Mouse (Mus musculus): ENCODE measurements around the gene Luc7l. TPM values are rescaled to one million over a fixed set of nuclear protein-coding genes. Genes with fewer than 3 reads are reported as not detected.

The Luc7l gene
- total RNA-seq, 1 experiment: 115 TPM

DNA sequence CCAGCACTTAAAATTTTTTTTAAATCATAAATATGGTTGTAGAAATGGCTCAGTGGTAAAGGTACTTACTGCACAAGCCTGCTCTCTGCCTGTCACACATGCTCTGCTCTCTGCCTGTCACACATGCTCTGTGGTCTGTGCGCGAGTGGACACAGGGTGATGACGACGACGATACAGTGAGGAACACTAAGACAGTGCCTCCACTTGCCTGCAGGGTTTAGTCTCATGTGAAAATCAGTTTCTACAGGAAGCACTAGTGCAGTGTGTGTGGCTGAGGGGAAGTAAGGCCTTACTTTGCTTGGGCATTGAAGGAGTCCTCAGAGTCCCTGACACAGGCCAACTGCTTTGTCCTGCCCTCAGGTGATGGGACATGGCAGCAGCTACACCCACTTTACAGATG, 22.9 kb upstream of the Luc7l start:
- Histone ChIP-seq H3K4me3 (ENCODE audit: insufficient read depth in 1 of 2, low read depth in 1 of 2, low read length in 2 of 2, poor library complexity in 1 of 2, severe bottlenecking in 1 of 2) (no peak overlapping the region), H3K27ac (ENCODE audit: insufficient read depth, low read depth, low read length, poor library complexity, severe bottlenecking) (no peak overlapping the region; the same call in 1 of the 2 replicates), H3K36me3 (ENCODE audit: control insufficient read depth, insufficient read depth, low read length, poor library complexity, severe bottlenecking) (peaks cover 4% of the 10 kb centered on the region; the same call in 1 of the 2 replicates), H3K4me1 (ENCODE audit: control insufficient read depth in 2 of 2, insufficient read depth in 2 of 2, low read length in 2 of 2, poor library complexity in 1 of 2) (peaks cover 0 to 5% of the 10 kb centered on the region in 2 experiments; a peak in 1 of 4 replicates), H3K9ac (ENCODE audit: insufficient read depth, low read depth, low read length, poor library complexity, severe bottlenecking) (no peak overlapping the region), H3K9me3 (ENCODE audit: control insufficient read depth, insufficient read depth, low read depth, low read length) (no peaks in the 10 kb centered on the region)
- TF ChIP-seq CHD2 (IDR thresholded peaks at IDR 0.05; ENCODE audit: low read depth, low read length) (no peak), HCFC1 (IDR thresholded peaks at IDR 0.05; ENCODE audit: borderline replicate concordance, insufficient read depth, low read length) (no peak), ZC3H11A (IDR thresholded peaks at IDR 0.05; ENCODE audit: borderline replicate concordance, low read depth, low read length) (no peak), MAFK (IDR thresholded peaks at IDR 0.05; ENCODE audit: insufficient read depth, low read depth, low read length) (no peak), ZNF384 (IDR thresholded peaks at IDR 0.05; ENCODE audit: low read depth, low read length) (no peak)
- DNase-seq (ENCODE audit: low read depth, low spot score): no peak
- in situ Hi-C loops (cut with MboI; ENCODE audit: low sequenced_read_pairs in 2 of 2, unreplicated experiment in 2 of 2): no loop called here

DNA sequence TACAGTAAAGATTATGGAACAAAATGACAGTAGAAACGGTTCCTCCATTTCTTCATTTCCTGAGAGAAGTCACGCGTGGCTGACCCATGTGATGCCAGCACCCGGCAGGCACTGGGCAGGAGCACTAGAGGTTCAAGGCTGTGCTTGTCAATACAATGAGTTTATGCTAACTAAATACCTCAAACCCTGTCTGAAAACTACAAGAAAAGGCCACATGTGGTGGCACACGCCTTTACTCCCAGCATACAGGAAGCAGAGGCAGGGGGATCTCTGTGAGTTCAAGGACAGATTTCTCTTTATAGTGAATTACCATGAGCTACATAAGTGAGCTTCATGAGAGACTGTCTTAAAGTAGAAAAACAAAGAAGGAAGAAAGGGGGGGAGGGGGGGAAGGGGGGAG, 21.5 kb upstream of the Luc7l start:
- H3K4me1 ChIP-seq (ENCODE audit: control insufficient read depth in 2 of 2, insufficient read depth in 2 of 2, low read length in 2 of 2, poor library complexity in 1 of 2): peaks cover 0 to 3% of the 10 kb centered on the region in 2 experiments; a peak in 1 of 4 replicates
- TF ChIP-seq ZC3H11A (IDR thresholded peaks at IDR 0.05; ENCODE audit: borderline replicate concordance, low read depth, low read length) (no peak), ZNF384 (IDR thresholded peaks at IDR 0.05; ENCODE audit: low read depth, low read length) (no peak), MAFK (IDR thresholded peaks at IDR 0.05; ENCODE audit: insufficient read depth, low read depth, low read length) (no peak), HCFC1 (IDR thresholded peaks at IDR 0.05; ENCODE audit: borderline replicate concordance, insufficient read depth, low read length) (no peak), CHD2 (IDR thresholded peaks at IDR 0.05; ENCODE audit: low read depth, low read length) (no peak)
- in situ Hi-C loops (cut with MboI; ENCODE audit: low sequenced_read_pairs in 2 of 2, unreplicated experiment in 2 of 2): no loop called here
- no peak for DNase-seq (ENCODE audit: low read depth, low spot score)
- H3K27ac ChIP-seq (ENCODE audit: insufficient read depth, low read depth, low read length, poor library complexity, severe bottlenecking): no peak overlapping the region; the same call in 1 of the 2 replicates
- H3K9ac ChIP-seq (ENCODE audit: insufficient read depth, low read depth, low read length, poor library complexity, severe bottlenecking): no peak overlapping the region
- H3K36me3 ChIP-seq (ENCODE audit: control insufficient read depth, insufficient read depth, low read length, poor library complexity, severe bottlenecking): no peaks in the 10 kb centered on the region
- no peaks in the 10 kb centered on the region for H3K9me3 ChIP-seq (ENCODE audit: control insufficient read depth, insufficient read depth, low read depth, low read length)
- no peak overlapping the region for H3K4me3 ChIP-seq (ENCODE audit: insufficient read depth in 1 of 2, low read depth in 1 of 2, low read length in 2 of 2, poor library complexity in 1 of 2, severe bottlenecking in 1 of 2)

DNA sequence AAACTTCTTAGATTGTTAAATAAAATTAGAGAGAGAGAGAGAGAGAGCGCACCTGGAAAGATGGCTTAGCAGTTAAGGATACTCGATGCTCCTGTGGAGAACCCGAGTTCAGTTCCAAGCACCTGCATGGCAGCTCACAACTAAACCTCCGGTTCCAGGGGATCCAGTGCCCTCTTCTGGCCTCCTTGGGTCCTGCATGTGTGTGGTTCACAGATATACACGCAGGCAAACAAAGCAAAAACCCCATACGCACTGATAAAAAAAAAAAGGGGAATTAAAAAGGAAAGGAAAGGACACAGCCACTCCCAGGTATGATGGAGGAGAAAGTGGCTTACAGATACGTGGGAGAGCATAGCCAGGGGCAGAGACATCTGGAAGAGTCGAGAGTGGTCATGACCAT, 19.8 kb upstream of the Luc7l start:
- in situ Hi-C loops (cut with MboI; ENCODE audit: low sequenced_read_pairs in 2 of 2, unreplicated experiment in 2 of 2): no loop called here
- Histone ChIP-seq H3K27ac (ENCODE audit: insufficient read depth, low read depth, low read length, poor library complexity, severe bottlenecking) (no peak overlapping the region), H3K9ac (ENCODE audit: insufficient read depth, low read depth, low read length, poor library complexity, severe bottlenecking) (no peak overlapping the region), H3K36me3 (ENCODE audit: control insufficient read depth, insufficient read depth, low read length, poor library complexity, severe bottlenecking) (no peaks in the 10 kb centered on the region), H3K4me1 (ENCODE audit: control insufficient read depth in 2 of 2, insufficient read depth in 2 of 2, low read length in 2 of 2, poor library complexity in 1 of 2) (peaks cover 0 to 3% of the 10 kb centered on the region in 2 experiments; a peak in 1 of 4 replicates), H3K4me3 (ENCODE audit: insufficient read depth in 1 of 2, low read depth in 1 of 2, low read length in 2 of 2, poor library complexity in 1 of 2, severe bottlenecking in 1 of 2) (no peak overlapping the region), H3K9me3 (ENCODE audit: control insufficient read depth, insufficient read depth, low read depth, low read length) (no peaks in the 10 kb centered on the region)
- peak; percentile 38 for DNase-seq (ENCODE audit: low read depth, low spot score)
- TF ChIP-seq ZC3H11A (IDR thresholded peaks at IDR 0.05; ENCODE audit: borderline replicate concordance, low read depth, low read length) (peak; percentile 16; the same call in 1 of the 2 replicates), HCFC1 (IDR thresholded peaks at IDR 0.05; ENCODE audit: borderline replicate concordance, insufficient read depth, low read length) (no peak), MAFK (IDR thresholded peaks at IDR 0.05; ENCODE audit: insufficient read depth, low read depth, low read length) (no peak), ZNF384 (IDR thresholded peaks at IDR 0.05; ENCODE audit: low read depth, low read length) (peak; percentile 64; the same call in 1 of the 2 replicates), CHD2 (IDR thresholded peaks at IDR 0.05; ENCODE audit: low read depth, low read length) (no peak)

DNA sequence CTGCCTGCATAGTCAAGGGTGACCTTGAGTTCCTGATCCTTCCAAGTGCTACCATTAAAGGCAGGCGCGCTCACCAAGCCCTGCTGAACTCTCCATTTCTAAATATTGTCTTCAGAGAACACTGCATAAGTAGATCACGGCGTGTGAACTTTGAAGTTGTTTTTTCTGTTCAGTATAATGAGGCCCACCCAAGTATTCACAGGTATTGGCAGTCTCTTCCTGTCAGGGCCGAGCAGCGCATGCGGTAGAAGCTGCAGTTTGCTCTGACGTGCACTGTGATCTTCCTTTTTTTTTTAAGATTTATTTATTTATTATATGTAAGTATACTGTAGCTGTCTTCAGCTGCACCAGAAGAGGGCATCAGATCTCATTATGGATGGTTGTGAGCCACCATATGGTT, 18.3 kb upstream of the Luc7l start:
- Histone ChIP-seq H3K9ac (ENCODE audit: insufficient read depth, low read depth, low read length, poor library complexity, severe bottlenecking) (no peak overlapping the region), H3K27ac (ENCODE audit: insufficient read depth, low read depth, low read length, poor library complexity, severe bottlenecking) (no peak overlapping the region), H3K36me3 (ENCODE audit: control insufficient read depth, insufficient read depth, low read length, poor library complexity, severe bottlenecking) (no peaks in the 10 kb centered on the region), H3K4me3 (ENCODE audit: insufficient read depth in 1 of 2, low read depth in 1 of 2, low read length in 2 of 2, poor library complexity in 1 of 2, severe bottlenecking in 1 of 2) (no peak overlapping the region), H3K4me1 (ENCODE audit: control insufficient read depth in 2 of 2, insufficient read depth in 2 of 2, low read length in 2 of 2, poor library complexity in 1 of 2) (peaks cover 0 to 3% of the 10 kb centered on the region in 2 experiments; a peak in 1 of 4 replicates), H3K9me3 (ENCODE audit: control insufficient read depth, insufficient read depth, low read depth, low read length) (no peaks in the 10 kb centered on the region)
- in situ Hi-C loops (cut with MboI; ENCODE audit: low sequenced_read_pairs in 2 of 2, unreplicated experiment in 2 of 2): no loop called here
- TF ChIP-seq ZNF384 (IDR thresholded peaks at IDR 0.05; ENCODE audit: low read depth, low read length) (no peak), CHD2 (IDR thresholded peaks at IDR 0.05; ENCODE audit: low read depth, low read length) (no peak), MAFK (IDR thresholded peaks at IDR 0.05; ENCODE audit: insufficient read depth, low read depth, low read length) (no peak), HCFC1 (IDR thresholded peaks at IDR 0.05; ENCODE audit: borderline replicate concordance, insufficient read depth, low read length) (no peak), ZC3H11A (IDR thresholded peaks at IDR 0.05; ENCODE audit: borderline replicate concordance, low read depth, low read length) (no peak)
- DNase-seq (ENCODE audit: low read depth, low spot score): no peak

All from ES-E14 (cell line).